Mouse (Mus musculus): ENCODE data around the gene Neurod2. TPM values are rescaled to one million over a fixed set of nuclear protein-coding genes. Genes with fewer than 3 reads are reported as not detected.
A peak's percentile ranks its signal among the peaks of the same experiment; 100 is the strongest.

Gene Neurod2
- total RNA-seq (2021) = 100 to 1,000 TPM; 113 to 124 TPM
- long read RNA-seq, experiment 1, transcript Neurod2-201 (2 exons, 3,142 nt) = major isoform, 37 of 70 reads
- long read RNA-seq, experiment 1, partial matches to known transcripts = 0 of 70 reads
- long read RNA-seq, experiment 1, other reads (novel, unspliced or antisense) = 33 of 70 reads
- long read RNA-seq, experiment 2, transcript Neurod2-201 (2 exons, 3,142 nt) = major isoform, 34 of 78 reads
- long read RNA-seq, experiment 2, partial matches to known transcripts = 0 of 78 reads
- long read RNA-seq, experiment 2, other reads (novel, unspliced or antisense) = 44 of 78 reads

GRCm38 (mm10) chr11:98329081-98329959 lies at the start of gene Neurod2:
Gene Neurod2 (minus strand): TSS chr11:98329648.
- DNase-seq (ENCODE audit: low spot score in 2 of 2) = peak; percentile 86 to 94

DNA sequence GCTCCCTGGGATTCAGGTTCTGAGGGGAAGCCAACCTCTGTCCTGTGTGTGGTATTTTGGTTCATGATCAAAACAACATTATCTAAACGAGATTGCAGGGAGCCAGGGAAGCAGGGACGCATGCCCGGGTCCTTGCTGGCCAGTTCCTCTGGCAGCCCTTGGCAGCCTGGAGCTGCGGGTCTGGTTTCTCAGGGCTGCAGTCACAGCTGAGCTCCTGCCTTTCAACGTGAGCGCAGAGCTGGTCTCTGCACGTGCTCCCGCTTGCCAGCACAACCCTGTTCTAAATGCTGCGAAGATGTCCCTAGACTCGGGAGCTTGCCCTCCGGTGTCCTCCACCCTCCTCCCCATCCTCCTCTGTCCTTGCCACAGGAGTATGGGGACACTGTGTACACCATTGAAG lies 48.3 kb upstream of the Neurod2 start:
- no peak for DNase-seq (ENCODE audit: low spot score in 2 of 2)

GRCm38 (mm10) chr11:98376756-98377155 lies 47.3 kb upstream of the Neurod2 start:
- no peak for DNase-seq (ENCODE audit: low spot score in 2 of 2)

- no peak for DNase-seq (ENCODE audit: low spot score in 2 of 2)
Measured at GRCm38 (mm10) chr11:98374266-98374665, 44.8 kb upstream of the Neurod2 start.

DNA sequence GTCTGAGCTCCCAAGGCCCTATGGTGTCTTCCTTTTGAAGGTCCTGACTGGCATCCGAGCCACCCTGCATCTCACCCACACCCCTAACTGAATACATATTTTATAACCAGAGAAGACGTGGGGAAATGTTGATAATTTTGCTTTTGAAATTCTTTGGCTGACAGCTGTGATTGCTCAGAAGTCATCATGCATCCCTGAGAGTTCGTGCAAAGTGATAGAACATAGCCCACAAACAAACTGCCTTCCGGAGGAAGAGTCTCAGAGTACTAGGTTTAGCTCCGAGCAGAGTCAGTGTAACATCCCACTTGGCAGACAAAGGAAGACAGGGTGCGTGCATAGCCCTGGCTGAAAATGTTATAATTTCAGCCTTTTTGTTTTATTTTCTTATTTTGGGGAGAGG lies 43.8 kb upstream of the Neurod2 start:
- no peak for DNase-seq (ENCODE audit: low spot score in 2 of 2)

GRCm38 (mm10) chr11:98372406-98372805 lies 43.0 kb upstream of the Neurod2 start:
- DNase-seq (ENCODE audit: low spot score in 2 of 2) = peak; percentile 54 to 68

DNA sequence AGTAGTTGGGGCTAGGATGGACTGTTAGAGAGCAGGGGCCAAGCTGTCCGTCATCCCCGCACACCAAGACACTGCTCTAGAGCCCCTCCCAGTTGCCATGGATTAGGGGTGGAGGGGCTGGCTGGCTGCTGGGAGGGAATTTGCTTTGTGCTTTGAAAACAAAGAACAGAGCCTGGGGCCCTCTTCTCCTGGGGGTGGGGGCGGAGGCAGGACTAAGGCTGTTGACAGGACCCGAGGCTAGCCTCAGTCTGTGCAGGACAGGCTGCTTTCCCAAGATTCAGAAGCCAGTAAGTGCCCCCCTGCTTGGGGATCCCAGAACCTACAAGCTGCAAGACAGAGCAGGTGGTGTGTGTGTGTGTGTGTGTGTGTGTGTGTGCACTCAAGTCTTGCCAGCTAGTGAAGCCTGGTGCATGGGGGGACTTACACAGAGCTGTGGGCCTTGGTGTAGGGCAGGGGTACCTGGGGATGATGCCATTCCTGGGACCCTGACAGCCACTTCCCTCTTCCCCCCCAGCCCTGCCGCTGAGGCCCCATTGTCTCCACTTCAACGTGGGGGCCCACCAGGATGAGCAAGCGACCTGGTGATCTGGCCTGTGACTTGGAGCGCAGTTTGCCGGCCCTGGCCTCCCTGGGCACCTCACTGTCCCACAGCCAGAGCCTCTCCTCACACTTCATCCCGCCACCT lies 42.2 kb upstream of the Neurod2 start:
- DNase-seq (ENCODE audit: low spot score in 2 of 2) = no peak

DNA sequence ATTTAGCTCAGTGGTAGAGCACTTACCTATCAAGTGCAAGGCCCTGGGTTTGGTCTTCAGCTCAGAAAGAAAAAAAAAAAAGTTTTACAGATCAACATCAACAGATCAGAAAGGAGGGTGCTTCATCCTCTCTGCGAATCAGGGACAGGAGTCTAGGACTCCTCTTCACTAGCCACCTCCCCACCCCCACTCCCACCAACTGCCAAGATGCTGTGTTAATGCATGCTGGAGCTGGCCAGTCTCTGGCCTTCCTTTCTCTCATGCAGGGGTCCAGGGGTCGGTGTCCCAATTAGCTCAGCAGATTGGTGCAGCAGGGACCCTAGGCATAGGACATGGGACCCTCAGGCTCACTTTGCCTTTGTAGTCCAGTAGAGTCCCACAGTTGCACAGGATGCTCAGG lies 41.1 kb upstream of the Neurod2 start:
- no peak for DNase-seq (ENCODE audit: low spot score in 2 of 2)

DNA sequence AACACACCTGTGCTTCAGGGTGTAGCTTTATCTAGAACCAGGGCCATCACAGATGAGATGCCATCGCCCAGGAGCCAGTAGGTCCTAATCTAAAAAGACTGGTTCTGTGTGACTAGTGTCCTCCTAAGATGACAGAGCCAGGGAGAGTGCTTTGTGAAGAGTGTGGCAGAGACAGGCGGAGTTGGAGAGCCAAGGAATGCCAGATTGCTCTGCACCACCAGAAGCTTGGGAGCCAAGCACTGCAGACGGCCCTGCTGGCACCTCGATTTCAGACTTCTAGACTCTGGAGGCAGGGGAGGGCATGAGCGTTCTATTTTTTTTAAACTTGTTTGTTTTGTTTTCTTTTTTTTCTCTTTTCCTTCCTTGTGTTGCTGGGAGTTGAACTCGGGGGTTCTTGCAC lies 39.9 kb upstream of the Neurod2 start:
- DNase-seq (ENCODE audit: low spot score in 2 of 2) = peak in 1 of 2 experiments; percentile 77

- no peak for DNase-seq (ENCODE audit: low spot score in 2 of 2)
Measured at GRCm38 (mm10) chr11:98367863-98368186, 38.4 kb upstream of the Neurod2 start.

DNA sequence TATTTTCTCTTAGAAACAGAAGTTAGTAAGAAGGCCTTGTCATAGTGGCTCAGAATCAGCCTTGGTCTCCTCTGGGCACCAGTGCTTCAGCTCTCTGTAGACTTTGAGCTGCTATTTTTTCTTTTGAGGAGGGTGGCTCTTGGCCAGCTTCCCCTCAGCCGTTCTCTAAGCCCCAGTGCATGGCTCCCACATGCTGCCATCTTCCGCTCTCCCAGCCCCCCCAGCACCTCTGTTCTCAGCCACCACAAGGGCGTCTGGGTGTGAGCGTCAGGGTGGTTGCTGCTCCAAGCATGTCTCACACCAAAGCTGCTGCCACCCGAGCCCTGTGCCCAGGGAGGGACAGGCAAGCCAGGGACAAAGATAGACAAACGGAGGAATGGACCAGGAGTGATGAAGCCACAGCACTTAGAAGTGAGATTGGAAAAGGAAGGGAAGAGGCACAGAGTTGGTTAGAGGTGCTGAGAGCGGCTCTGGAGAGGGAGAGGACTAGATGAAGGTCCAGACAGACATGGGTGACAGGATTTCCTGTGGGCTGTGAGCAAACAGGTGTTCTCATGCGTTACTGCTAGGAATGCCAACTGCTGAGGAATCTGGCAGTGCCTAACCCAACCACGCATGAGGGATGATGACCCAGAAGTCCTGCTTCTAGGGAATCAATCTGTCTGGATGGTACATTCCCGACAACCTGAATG lies 37.9 kb upstream of the Neurod2 start:
- no peak for DNase-seq (ENCODE audit: low spot score in 2 of 2)

DNA sequence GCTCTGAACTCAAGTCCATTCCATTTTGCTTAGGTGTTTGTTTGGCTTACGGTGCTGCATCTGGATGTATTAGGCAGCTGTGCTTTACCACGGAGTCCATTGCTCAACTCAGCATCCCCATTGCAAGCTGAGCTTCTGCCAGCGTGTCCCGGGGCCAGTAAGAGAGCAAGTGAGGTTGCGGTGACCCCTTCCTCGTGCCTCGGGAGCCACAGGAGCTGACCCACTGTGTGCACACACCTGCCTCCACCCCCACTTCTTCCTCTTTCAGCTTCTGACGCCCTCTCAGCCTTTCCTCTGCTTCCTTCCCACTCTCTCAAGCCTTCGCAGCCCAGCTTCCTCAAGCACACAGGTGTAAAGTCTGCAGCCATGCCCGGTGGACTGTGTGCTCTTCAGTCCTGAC lies 36.8 kb upstream of the Neurod2 start:
- no peak for DNase-seq (ENCODE audit: low spot score in 2 of 2)

GRCm38 (mm10) chr11:98364410-98364809 lies 35.0 kb upstream of the Neurod2 start:
- no peak for DNase-seq (ENCODE audit: low spot score in 2 of 2)

DNA sequence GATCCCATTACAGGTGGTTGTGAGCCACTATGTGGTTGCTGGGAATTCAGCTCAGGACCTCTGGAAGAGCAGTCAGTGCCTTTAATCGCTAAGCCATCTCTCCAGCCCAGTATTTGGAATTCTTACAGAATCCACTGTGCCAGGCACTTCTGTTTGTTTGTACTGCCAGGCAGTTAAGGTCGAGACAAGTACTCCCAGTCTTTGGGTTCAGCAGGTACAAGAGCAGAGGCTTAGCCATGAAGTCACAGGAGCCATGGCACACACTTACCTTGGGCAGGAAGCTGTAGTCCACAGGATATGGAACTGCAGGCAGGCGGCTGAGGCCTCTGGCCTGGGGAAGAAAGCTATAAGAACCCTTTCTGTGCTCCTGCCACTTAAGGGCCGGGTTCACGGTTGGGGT lies 34.4 kb upstream of the Neurod2 start:
- DNase-seq (ENCODE audit: low spot score in 2 of 2) = no peak

GRCm38 (mm10) chr11:98360866-98361521 lies 31.5 kb upstream of the Neurod2 start:
- no peak for DNase-seq (ENCODE audit: low spot score in 2 of 2)

GRCm38 (mm10) chr11:98358161-98359083 lies 29.0 kb upstream of the Neurod2 start, which contains the start of gene Stard3:
Gene Stard3 (plus strand): TSS chr11:98358368.
- peak; percentile 83 to 84 for DNase-seq (ENCODE audit: low spot score in 2 of 2)

- no peak for DNase-seq (ENCODE audit: low spot score in 2 of 2)
Measured at GRCm38 (mm10) chr11:98357396-98358160, 28.1 kb upstream of the Neurod2 start.

DNA sequence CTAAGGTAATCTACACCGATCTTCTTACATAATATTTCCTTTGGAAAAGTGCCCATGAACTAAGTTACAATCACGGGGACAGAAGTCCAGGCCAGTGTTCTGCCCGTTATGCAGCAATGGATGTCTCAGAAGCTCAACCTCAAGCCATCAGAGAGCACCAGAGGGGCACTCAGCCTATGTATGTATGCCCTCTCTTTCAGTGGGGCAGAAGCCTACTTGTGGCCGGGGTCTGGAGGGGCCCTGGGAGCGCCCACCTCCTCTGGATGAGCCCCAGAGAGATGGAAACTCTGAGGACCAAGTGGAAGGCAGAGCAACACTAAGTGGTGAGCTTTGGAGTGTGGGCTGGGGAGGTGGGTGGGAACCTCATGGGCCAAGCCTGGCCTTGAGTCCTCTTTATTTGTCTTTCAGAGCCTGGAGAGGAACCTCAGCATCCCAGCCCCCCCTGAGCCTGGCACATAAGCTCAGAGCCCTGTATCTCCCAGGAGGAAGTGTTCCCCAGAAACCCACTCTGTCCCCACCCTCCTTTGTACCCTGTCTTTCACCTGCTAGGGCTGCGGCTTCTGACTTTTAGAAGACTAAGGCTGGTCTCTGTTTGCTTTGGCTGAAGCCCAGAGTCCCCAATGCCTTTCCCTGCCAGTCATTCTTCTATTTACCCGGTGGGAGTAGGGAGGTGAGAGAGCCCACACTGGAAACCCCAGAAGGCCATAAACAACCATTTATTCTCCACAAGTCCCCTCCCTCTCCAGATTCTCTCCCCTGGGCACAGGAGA lies 27.4 kb upstream of the Neurod2 start:
- DNase-seq (ENCODE audit: low spot score in 2 of 2) = no peak

All from layer of hippocampus, postnatal 14 days (tissue).